Mouse (Mus musculus): ENCODE measurements around the gene Mycbpap.

Mycbpap gene

DNA sequence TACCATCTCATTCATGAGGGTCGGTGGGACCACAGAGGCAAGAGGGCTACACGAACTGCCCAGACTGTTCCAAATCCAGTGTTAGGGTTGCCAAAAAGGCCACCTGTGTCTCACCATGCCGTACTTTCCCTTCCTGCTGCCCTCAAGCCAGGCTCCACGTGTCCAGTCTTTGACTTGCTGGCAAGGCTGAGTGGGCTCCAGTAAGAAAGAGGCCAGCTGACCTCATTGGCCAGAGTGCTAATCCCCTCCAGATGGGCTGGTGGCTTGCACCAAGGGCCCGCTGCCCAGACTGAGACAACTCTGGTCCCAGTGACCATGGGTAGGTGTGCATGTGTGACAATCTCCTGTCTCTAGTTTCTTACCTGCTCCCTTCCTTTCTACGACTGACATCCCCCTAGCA is 43.9 kb downstream of the Mycbpap start:
- no peak for DNase-seq

DNA sequence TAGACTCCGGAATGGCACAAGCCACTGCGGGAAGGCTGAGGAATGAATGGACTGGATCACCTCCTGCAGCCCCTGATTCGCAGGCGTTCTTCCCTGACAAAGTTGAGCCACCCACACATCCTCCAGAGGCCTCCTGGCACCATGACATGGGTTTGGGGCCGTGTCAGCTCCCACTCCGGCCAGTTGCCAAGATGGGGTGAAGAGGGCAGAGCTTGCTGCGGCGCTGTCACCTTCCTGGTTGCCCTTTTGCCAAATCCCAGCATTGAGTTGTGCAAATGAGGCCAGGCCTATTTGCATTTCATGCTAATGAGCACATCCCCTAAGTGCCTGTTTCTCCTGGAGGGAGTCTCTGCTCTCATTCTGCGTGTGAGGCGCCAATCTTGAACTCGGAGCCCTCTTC is 45.8 kb downstream of the Mycbpap start:
- no peak for DNase-seq

DNA sequence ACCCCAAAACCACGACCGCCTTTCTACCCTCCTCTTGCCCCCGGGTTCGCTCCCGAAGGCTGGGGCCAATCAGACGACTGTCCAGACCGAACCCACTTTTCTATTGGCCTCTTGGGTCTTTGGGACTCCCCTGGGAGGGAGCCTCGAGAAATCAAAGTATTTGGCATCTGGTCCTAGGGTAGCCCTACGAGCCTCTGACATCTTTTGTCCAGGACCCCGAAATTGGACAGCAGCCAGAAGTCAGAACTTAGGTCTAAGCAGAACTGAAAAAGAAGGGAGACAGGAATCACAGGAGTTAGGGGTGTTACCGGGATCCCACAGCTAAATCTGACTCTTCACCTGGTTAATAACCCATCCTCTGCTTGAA is 47.0 kb downstream of the Mycbpap start:
- no peak for DNase-seq

DNA sequence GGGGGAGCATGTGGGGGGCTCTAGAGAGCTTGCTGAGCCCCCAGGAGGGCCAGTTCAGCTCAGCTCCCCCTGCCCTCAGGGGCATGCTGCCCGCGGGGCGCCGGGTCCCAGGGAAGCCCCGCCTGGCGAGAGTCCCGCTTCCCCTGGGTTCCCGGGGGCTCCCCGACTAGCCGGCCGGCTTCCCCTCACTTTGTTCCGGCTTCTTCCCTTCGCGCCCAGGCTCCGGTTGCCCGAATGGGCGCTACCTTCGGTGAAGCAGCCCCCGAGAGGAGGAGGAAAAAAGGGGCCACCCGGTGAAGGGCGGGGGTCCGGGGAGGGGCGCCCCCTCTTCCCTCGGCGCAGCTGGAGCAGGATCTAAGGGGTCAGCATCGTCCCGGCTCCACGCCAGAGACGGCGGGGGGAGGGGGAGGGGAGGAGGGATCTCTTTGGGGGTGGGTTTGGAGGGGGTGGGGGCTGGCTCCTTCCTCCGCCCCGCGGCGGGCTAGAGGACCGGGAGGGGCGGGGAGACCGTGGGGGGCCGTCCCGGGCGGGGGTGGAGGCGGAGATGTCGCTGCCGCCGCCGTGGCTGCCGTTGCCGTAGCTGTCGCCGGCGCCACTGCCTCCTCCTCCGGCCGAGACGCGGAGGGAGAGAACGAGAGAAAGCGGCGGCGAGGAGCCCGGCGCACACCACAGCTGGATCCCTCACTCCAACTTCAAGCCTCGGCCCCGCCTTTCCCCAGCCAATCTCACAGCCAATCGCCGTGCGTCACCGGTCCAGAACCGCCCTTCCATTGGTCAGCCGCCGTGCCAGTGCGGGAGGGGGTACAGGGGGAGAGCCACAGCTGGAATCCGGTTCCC is 47.6 kb downstream of the Mycbpap start, which contains the start of gene Cacna1g:
Gene Cacna1g, minus strand, starts transcription at position 492 of the 837 bp plus-strand sequence.
- peak; percentile 88 for DNase-seq

DNA sequence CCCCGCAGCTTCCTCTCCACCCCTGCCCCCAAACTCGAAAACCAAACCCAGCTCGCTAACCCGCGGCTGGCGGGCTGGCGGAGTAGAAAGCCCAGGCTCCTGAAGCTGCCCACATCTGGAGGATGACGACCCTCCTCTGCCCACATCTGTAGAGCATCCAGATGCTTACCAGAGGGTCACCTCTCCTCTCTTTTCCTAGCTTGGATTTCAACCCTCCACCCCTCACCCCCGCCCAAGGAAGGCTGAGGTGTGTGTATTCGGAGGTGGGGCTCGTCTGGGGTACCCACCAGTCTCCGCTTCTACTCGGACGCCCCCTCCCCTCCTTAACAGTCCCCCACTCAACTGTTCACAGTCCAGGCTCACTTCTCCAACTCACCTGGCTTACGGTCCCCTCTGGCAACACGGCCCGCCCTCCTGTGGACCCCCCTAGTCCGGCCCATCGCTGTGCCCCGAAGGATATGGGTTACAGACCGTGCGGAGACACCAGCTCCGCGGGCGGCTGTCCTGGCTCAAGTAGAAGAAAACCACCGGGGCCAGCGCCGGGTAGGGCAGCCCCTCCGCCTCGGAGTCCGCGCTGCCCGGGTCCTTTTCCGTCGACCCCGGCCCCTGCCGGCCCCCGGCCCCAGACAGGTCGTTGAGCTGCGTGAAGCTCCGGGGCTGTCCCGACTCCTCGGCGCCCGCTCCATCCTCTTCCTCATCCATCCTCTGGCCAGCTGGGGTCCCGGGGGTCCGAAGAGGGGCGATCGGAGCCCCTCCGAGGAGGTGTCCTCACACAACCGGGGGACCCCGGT is 48.4 kb downstream of the Mycbpap start:
- DNase-seq: no peak

DNA sequence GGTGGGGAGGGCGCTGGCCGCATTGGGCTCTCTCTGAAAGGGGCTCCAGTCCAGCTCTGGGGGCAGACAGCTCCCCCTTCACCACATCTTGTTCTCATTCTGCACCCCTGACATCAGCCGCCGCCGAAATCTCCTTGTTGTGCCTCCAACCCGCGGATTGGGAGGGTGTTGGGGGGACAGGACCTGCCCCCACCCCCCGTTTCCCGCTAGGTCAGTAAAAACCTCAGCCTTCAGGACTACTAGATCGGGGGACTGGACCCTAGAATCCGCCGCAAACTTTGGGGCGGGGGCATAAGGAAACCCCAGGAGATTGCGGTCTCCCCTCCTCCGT is 49.0 kb downstream of the Mycbpap start:
- no peak for DNase-seq

DNA sequence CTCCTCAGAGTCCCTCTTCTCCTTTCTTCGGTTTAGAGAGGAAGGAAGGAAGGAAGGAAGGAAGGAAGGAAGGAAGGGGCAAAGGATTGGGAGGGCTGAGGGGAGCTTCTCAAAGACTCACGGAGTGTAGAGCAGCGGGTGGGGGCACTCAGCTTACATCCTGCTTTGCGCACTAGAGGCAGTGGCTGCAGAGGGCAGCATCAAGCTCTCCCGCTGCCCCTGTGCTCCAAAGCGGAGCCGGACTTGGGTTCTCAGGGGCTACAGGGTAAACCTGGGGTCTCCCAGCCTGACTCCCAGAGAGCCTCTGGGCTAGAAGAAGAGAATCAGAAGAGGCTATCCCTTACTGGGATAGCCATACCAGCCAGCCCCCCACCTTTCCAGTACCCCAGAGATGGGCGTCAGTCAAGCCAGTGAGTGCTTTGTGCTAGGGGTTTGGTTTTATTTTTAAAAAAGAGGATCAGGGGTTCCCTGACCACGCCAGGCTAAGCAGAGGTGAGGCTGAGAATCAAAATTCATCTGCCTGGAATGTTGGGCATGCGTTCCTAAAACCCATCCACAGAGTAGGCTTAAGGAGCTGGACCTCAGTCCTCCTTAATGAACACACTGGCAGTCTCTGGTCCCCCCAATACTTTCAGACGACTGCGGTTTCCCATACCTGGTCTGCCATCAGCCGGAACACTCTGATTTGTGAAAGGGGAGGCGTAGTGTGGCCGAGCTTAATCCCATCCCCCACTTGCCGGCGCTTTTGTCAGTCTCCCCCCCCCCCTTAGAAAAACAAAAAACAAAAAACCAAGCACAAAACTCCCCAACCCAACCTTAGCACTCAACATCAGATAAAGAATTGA is 49.6 kb downstream of the Mycbpap start:
- no peak for DNase-seq

DNA sequence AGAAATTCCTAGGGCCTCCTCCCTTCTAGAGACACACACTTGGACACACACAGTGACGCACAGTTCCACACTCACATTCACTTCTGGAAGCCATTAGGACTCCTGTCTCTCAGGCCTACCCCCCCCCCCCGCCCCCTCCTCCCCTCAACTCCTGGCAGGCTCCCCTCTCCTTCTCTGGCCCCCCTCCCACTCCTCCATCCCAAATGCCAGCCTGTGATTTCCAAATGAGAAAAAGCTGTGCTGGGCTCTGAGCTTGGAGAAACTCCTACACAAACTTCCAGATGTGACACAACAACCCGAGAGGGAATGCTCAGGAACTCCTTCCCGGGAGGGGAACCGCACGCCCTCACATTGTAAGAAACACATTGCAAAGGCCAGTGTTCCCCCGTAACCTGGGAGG is 51.2 kb downstream of the Mycbpap start:
- DNase-seq: no peak

DNA sequence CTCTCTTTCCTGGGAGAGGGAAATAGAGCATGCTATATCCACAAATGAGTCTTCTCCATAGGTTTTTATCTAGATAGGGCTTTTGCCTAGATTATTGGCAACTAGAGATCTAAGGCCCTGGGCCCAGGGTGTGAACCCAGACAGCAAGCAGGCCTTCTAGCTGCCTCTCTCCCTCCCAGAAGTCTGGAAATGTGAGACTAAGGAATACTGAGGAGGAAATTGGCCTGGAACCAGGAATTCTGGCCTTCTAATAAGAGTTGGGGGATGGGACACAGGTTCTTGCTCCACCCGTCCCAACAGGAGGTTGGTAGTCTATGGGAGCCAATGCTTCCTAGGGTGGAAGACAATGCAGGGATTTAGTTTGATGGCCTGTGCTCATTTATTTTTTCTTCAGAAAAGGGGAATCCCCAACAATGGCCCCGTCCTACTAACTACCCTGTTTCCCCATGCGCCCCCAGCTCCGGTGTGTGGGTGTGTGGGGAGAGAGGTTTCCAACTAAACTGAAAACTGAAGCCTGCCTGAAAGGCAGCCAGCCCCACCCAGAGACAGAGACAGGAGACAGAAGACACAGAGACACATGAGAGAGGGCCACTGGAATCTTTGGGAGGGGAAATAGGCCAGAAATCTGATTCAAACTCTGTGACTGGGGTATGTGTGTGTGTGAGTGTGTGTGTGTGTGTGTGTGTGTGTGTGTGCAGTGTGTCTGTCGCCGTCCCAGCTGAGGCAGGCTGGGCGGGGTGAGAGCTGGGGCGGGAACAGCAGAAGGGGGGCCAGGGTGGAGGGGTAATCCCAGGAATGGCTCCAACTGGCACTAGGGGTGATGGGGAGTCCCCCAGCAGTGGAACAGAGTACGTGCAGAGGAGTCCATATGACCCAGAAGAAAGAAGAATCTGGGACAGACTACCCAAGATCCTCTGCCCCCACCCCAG is 52.1 kb downstream of the Mycbpap start:
- DNase-seq: no peak

DNA sequence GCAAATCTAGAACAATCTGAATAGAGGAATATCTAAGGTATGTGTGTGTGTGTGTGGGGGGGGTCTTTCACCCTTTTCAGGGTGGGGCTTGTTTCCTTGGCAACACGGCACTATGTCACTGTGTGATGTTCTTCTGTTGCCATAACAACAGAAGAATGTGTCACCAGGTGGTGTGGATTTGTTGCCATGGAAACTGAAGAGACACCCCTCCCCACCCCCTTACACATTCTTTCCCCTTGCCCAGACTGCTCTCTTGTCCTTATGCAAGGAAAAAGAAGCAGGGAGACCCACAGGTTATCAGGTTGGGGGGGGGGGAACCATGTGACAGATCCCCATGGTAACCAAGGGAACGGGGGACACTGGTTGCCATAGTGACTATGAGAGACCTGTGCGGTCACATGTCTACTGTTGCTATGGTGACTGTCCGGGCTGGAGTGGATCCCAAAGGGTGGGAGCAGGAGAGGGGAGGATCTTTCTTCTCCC is 52.9 kb downstream of the Mycbpap start:
- peak; percentile 74 for DNase-seq

DNA sequence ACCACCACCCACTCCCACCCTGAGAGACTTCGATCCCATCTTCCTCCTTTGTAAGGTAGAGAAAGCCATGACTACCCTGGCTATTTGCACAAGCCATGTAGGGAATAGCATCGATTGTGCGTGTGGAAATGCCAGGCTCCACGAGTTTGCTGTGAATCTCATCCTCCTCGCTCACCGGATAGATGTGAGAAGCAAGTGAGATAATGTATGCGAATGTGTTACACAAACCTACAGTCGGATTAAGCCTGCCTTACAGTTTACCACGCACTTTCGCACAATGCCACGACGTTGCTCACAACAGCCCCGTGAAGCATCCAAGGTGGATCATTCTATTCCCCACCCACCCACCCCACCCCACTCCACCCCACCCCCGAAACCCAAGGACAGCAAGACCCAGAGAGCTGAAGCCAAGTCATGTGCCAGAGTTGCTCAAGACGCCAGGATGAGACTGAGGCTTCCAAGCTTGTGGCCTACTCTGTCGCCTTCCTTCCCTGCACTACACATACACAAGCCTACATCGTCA is 55.1 kb downstream of the Mycbpap start:
- DNase-seq: no peak

DNA sequence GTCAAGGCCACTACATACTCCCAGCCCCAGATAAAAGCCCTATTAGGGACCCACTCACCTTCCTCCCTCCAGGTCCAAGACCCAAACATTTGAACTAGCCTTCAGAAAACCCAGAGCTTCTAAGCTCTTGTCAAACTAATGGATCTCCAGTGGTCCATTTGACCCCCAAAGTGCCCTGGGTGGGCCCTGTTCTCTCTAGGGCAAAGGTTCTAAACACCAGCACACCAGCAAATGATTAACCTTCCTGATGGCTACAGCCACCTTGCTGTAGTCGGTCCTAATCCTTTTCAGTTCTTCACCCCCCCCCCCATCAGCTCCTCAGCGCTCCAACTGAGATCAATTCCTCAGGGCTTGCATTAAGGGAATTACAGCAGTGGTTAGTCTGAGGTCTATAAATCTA is 57.4 kb downstream of the Mycbpap start:
- DNase-seq: no peak

DNA sequence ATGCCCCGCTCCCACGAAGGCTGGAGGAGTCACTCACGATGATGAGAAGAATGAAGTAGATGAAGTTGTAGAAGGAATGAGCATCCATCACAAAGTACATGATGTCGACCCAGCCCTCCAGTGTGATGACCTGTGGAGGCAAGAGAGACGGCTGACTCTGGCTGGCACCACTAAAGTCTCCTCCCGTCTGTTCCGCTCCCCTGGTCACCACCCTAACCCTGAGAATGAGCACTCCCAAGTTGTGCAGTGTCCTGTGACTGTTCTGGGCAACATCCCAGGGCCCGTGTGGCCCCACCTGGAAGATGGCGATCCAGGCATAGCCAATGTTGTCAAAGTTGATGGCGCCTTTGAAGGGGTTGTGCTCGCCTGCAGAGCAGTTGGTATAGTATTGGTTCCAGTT is 59.7 kb downstream of the Mycbpap start:
- DNase-seq: no peak

DNA sequence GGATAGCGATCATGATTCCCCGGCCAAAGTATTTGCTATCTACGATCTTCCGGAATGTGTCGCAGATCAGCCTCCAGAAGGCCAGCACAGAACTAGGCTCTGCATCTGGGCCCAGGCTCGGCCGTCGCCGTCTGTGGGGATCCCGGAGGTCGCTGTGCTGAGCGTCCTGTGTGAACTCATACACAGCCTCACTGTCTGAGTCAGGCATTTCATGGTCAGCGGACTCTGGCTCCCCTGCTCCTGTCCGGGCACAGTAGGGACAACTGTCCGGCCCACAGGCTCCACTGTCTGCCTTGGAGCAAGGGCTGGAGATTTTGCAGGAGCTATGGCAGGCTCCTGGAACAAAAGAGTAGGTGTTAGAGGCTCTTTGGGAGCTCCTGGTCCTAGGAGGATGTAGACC is 64.5 kb downstream of the Mycbpap start:
- DNase-seq: no peak

DNA sequence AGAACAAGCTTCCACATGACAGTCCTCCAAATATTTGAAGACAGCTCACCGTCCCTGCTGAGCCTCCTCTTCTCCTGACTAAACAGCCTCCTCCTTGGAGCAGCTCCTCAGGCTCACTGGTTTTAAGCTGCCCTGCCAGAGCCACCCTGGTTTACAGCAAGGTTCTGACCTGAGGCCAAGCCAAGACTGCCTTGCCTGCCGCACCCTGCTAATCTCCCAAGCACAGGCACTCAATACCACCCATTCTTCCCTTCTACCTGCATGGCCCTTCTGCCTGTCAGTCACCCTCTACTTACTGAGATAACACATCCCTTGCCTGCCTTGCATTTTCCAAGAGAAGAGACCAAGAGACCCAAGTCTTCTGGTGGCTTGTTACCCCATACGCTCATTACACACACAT is 65.2 kb downstream of the Mycbpap start:
- DNase-seq: no peak

DNA sequence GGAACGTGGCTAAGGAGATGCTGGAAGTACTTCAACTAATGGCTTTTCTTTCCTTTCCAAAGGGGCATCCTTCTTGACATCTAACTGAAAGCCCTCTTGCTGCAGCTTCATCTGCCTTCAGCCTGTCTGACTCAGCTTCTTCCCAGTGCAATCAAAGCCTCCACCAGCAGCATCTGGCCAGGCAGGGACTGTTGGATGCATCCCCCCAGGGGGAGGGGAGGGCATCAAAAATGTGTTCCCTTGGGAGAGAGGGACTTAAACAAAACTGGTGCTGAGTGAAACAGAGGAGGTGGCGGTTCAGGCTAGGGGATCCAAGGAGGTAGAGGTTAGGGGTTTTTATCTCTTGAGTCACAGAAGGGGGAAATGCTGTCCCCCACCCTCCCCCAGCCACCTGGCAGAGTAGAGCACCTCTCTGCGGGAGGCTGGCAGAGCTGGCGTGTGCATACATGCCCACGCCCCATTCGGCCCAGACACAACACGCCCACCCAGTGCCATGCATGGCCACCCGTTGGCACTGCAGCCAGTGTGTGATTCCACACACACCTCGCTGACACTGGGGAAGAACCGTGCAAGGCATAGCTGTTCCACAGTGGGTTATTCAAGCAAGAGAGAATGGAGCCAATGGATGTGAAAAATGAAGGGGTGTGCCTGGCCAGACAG is 66.3 kb downstream of the Mycbpap start:
- DNase-seq: no peak

DNA sequence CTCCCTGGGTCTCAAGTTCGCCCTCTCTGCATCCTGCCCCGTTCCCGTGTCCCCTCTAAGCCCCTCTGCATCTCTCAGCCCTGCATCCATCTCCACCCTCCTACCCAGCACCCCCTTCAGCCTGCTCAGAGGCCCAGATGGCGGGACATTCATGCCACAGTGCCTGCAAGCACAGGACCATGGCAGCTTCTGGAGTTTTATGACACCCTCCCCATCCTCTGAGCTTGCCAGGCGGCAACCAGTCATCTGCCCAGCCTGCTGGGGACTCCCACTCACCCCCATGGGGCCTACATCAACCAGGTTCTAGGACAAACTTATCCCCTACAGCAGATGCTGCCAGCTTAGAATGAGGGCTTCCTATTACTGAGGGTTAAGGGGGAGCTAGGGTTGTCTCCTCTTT is 66.8 kb downstream of the Mycbpap start:
- no peak for DNase-seq

All from right cerebral cortex, postnatal 14 days (tissue).